Mouse (Mus musculus) mouse trophoblast stem cell (cell line): Measurements from ENCODE around the gene Clip4.
"Not testable (repeated sequence)": the region's sequence is repeated elsewhere in the genome, so short reads cannot be mapped to it uniquely, and the experiment has no call there.

Experiments used
- in situ Hi-C, 2 experiments: fragments of 300-500 bp; cut with MseI, MboI; formaldehyde crosslinking; loops; 2 replicates in 1 of 2; 3 replicates in 1 of 2; pipeline ENCODE4 v1.15.1; 2025

Gene Clip4

DNA sequence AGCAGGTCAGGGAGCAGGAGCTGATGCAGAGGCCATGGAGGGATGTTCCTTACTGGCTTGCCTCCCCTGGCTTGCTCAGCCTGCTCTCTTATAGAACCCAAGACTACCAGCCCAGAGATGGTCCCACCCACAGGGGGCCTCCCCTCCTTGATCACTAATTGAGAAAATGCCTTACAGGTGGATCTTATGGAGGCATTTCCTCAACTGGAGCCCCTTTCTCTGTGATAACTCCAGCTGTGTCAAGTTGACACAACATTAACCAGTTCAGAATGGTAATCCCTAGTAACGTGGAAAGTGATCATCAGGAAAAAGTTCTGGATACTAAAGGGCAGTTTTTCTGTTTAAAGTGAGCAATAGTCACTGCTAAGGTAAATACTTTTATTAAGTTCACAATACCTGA is at the start of gene Clip4:
Gene Clip4 (plus strand): TSS at position 301 of the 400 bp plus-strand sequence.
- in situ Hi-C loops, result not testable (repeated sequence)

DNA sequence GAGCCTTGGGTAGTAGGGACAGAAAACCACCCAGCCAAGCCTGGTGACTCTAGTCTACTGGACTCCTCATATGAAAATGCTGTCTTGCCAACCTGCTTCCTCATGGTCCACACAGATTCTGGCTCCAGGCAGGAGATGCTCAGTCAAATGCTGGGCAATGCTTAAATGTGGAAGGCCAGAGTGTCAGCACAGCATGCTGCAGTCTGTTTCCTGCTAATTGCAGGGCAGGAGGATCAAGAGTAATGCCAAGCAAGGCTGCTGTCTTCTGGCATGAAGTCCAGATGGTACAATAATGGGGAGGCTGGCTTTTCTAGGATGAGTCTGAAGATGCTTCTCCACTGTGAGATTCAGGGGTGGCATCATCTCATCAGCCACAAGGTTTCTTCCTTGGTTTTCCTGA is 47.8 kb upstream of the Clip4 start:
- in situ Hi-C loops, result no loop called here

- in situ Hi-C loops, result no loop called here
Measured at GRCm38 (mm10) chr17:71721019-71721418, 47.3 kb upstream of the Clip4 start.

GRCm38 (mm10) chr17:71730655-71731054 is 37.6 kb upstream of the Clip4 start:
- in situ Hi-C loops, result no loop called here

DNA sequence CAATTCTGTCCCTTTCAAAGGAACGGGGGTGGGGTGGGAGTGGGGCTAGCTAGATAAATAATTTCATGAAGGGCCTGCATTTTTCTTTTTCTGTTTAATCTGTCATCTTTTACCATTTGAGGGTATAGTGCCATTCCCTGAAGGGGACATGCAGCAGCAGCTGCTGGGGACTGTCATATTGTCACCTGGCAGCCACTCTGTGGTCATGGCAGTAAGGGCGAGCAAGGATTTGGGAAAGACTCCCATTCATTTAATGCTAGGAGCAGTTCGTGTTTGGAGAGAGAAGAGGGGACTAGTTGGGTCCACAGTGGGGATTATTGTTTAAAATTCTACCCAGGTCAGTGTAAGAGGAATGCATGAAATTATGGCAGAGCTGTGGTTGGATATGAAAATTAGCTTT is 31.8 kb upstream of the Clip4 start:
- in situ Hi-C loops, result no loop called here

- in situ Hi-C loops, result no loop called here
Measured at GRCm38 (mm10) chr17:71742156-71742555, 26.1 kb upstream of the Clip4 start.

GRCm38 (mm10) chr17:71742935-71743334 is 25.3 kb upstream of the Clip4 start:
- in situ Hi-C loops, result no loop called here

DNA sequence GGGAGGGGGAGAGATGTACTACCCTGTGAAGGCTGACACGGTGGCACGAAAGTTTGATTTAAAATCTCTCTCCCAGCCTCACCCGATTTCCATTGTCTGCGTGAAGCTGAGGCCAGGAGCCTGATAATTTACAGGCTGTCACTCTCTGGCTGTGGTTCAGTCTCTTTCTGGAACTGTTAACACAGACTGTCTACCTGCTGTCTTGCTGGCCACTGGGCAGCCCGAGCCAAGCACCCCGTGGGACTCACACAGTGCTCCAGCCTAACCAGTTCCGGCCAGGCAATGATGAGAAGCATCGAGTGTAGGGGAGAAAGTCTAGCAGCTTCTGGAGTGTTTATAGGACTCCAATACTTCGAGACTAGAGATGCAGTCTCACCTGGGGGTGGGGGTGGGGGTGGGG is 22.2 kb upstream of the Clip4 start:
- in situ Hi-C loops, result no loop called here

GRCm38 (mm10) chr17:71747561-71747960 is 20.7 kb upstream of the Clip4 start:
- in situ Hi-C loops, result no loop called here

GRCm38 (mm10) chr17:71749616-71750168 is 18.6 kb upstream of the Clip4 start:
- in situ Hi-C loops, result no loop called here

- in situ Hi-C loops, result no loop called here
Measured at GRCm38 (mm10) chr17:71752831-71753230, 15.4 kb upstream of the Clip4 start, which contains the start of gene Pcare. Gene Pcare, minus strand, starts transcription at chr17:71752894.

DNA sequence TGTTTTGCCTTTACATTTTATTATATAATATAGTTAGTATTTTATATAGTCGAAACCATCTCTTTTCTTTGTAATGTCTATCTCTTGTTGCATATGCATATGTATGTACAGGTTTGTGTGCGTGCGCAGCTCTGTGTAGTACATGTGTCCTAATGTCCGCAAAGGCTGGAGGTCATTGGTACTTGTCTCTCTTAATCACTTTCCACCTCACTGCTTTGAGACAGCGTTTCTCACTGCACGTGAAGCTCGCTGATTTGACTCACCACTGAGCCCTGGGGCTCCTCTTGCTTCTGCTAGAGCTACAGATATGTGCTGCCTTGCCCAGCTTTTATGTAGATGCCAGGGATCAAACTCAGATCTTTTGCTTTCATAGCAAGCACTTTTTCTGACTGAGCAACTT is 7.7 kb upstream of the Clip4 start:
- in situ Hi-C loops, result no loop called here

DNA sequence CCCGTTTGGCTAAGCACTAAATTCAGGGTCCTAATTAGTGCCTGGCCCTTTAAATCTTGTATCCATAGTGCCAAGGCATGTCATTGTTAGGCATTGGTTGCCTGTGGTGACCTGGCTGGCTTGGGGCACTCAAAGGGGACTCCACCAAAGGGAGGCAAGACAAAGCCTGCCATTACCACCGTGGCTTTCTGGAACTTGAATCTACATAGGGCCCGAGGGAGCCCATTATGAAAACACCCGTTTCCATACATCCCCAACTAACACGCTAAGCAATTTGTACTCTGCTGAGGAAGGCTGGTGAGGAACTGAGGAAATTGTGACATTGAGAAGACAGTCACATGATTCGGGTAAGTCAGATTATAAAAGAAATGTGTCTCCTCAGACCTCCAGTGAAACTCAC is 1.3 kb downstream of the Clip4 start:
- in situ Hi-C loops, result no loop called here

DNA sequence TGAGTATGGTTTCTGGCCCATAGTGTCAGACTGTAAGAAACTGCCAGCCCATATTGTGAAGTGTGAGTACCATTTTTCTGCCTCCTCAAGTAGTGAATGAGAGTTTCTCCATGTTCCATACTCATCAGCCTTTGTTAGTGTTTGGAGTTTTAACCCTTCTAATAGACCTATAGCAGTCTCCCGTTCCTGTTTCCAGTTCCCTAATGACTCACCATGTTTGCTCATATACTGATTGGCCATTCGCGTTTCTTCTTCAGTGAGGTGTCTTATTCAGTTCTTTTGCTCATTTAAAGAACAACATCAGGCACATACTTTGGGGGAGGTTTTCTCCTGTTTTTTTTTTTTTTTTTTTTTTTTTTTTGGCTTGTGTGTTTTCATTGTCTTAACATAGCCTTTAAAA is 2.4 kb downstream of the Clip4 start:
- in situ Hi-C loops, result no loop called here

- in situ Hi-C loops, result no loop called here
Measured at GRCm38 (mm10) chr17:71774173-71774572, 5.9 kb downstream of the Clip4 start.

- in situ Hi-C loops, result no loop called here
Measured at GRCm38 (mm10) chr17:71775279-71775678, 7.0 kb downstream of the Clip4 start.

- in situ Hi-C loops, result no loop called here
Measured at GRCm38 (mm10) chr17:71778696-71779095, 10.4 kb downstream of the Clip4 start.

DNA sequence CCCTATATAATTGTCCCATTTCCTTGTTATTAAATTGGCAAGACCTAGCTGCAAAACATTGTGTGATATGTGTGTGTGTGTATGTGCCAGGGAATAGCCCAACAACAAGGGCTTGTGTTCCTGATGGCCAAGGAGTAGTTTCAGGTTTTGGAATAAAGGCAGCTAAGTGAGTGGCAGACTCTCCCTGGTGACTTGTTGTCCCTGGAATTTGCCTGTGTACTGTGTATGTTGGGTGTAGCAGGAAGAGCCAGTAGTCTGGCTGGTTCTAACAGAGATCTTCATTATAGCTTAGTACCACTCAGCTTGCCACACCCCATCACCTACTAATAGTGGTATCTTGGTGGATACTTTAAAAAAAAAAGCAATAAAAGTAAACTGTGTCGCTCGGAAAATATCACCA is 12.2 kb downstream of the Clip4 start:
- in situ Hi-C loops, result no loop called here

DNA sequence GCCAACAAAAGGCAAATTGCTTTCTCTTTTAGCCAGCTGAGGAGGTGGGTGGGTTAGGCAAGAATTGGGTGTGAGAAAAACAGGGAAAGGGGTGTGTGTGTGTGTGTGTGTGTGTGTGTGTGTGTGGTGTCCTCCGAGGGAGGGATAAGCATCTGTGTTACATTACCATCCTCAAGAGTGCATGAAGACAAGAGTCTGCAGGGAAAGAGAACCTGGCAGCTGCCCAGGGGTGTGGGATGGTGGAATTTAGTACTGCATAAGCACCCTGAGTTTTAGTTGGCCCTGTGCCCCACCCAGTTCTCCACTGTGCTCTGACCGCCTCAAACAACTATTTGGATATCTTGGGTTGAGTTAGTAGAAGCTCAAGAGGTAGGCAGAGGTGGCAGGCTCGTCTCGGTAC is 12.7 kb downstream of the Clip4 start:
- in situ Hi-C loops, result no loop called here

GRCm38 (mm10) chr17:71782242-71782698 is 14.0 kb downstream of the Clip4 start:
- in situ Hi-C loops, result no loop called here

DNA sequence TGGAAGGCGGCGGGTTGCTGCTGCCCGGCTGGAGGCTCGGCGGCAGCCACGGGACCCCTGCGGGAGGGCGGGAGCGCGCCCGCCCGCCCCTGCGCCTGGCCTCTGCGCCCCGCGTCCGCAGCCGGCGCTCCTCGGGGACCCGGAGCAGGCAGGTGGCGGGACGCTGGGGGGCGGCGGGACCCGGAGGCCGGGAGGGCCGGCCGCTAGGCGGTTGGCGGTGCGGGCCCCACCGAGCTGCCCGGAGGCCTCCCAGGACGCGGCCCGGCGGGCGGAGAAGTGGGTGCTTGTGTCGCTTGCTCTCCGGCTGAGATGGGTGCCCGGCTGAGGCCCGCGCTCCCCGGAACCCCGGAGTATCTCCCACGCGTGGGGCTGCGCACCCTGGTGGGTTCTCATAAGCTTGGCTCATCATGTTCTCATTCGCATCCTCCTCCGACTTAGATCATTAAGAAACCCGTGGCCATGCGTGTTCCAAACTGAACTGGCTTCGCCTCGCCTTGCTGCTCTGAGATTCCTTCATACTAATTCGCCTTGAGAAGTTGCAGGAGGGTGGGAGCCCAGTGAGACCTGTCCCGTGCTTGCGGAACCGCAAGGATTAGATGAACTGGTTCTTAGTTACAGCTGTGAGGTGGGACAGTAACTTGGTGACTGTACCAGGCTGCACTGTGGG is 14.6 kb downstream of the Clip4 start:
- in situ Hi-C loops, result no loop called here

DNA sequence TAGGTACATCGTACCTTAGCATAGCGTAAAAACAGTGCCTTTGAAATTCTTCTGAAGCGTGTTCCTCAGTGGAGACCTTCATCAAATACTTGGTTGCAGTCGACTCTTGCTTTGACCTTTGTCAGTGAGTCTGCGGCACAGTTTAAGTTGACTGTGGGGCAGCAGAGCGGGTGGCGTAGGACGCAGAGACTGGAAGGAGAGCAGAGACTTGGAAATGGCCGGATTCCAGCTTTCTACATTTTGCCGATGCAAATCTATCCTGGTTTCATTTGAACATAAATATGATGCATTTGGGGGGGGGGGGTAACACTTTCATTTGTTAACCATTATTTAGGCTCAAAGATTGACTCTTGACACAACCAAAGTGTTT is 15.1 kb downstream of the Clip4 start:
- in situ Hi-C loops, result no loop called here

GRCm38 (mm10) chr17:71786456-71786855 is 18.2 kb downstream of the Clip4 start:
- in situ Hi-C loops, result no loop called here

DNA sequence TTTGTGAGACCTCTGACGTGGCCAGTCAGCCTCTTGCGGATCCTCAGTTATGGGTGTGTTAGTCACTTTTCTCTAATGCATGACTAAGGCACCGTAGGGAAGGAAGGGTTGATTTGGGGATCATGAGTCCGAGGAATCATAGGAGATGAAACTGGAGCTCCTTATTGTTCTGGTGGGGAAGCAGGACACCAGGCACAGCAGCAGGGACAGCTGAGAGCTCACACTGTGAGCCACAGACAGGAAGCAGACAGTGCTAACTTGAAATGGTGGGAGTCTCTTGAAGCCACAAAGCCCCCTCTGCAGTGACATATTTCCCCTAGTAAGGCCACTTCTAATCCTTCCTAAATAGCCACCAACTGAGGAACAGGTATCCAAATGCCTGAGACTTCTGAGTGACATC is 22.8 kb downstream of the Clip4 start:
- in situ Hi-C loops, result no loop called here
